Mouse (Mus musculus) myocyte (in vitro differentiated cells): ENCODE measurements at regions not wholly inside any gene's neighbourhood (a gene's known extent, or its start where the extent isn't known, plus 50 kb on each side); places are given as distances from the start of the nearest gene placed in this dataset.

Experiments
- CEBPB ChIP-seq: IDR thresholded peaks from 2 replicates; pipeline ENCODE4 v1.6.1; 2011; ENCODE audit warnings: mild to moderate bottlenecking, moderate library complexity; ENCODE audit not compliant: poor library complexity, insufficient read depth, severe bottlenecking
- E2F4 ChIP-seq: IDR thresholded peaks from one replicate; pipeline ENCODE4 v1.6.1; 2011; ENCODE audit warnings: mild to moderate bottlenecking, control low read depth, moderate library complexity; ENCODE audit not compliant: insufficient read depth
- MAX ChIP-seq: IDR thresholded peaks from one replicate; pipeline ENCODE4 v1.6.1; 2011; ENCODE audit warnings: low read depth, mild to moderate bottlenecking, control low read depth
- MYOD1 ChIP-seq, 3 experiments: IDR thresholded peaks; one replicate each; pipeline ENCODE4 v1.6.1; 2011; ENCODE audit warnings: control low read depth in 2 of 3, low read depth in 2 of 3, mild to moderate bottlenecking in 2 of 3, moderate library complexity in 1 of 3; ENCODE audit not compliant: insufficient read length in 2 of 3, control insufficient read depth in 1 of 3
- MYOG ChIP-seq, 3 experiments: IDR thresholded peaks; one replicate each; pipeline ENCODE4 v1.6.1; 2011; ENCODE audit warnings: control low read depth in 2 of 3, low read depth in 2 of 3, mild to moderate bottlenecking in 2 of 3; ENCODE audit not compliant: insufficient read length in 2 of 3, control insufficient read depth in 1 of 3, insufficient read depth in 1 of 3
- POLR2A ChIP-seq: IDR thresholded peaks from one replicate; pipeline ENCODE4 v1.6.1; 2011; ENCODE audit warnings: low read depth, mild to moderate bottlenecking, control low read depth, moderate library complexity; ENCODE audit not compliant: insufficient read length
- POLR2AphosphoS2 ChIP-seq: IDR thresholded peaks from one replicate; pipeline ENCODE4 v1.6.1; 2011; ENCODE audit warnings: low read depth, control low read depth; ENCODE audit not compliant: insufficient read length
- TCF12 ChIP-seq: IDR thresholded peaks from one replicate; pipeline ENCODE4 v1.6.1; 2011; ENCODE audit warnings: mild to moderate bottlenecking, control low read depth; ENCODE audit not compliant: poor library complexity, insufficient read depth, severe bottlenecking
- USF1 ChIP-seq: IDR thresholded peaks from one replicate; pipeline ENCODE4 v1.6.1; 2011; ENCODE audit warnings: low read depth, mild to moderate bottlenecking, control low read depth, moderate library complexity

DNA sequence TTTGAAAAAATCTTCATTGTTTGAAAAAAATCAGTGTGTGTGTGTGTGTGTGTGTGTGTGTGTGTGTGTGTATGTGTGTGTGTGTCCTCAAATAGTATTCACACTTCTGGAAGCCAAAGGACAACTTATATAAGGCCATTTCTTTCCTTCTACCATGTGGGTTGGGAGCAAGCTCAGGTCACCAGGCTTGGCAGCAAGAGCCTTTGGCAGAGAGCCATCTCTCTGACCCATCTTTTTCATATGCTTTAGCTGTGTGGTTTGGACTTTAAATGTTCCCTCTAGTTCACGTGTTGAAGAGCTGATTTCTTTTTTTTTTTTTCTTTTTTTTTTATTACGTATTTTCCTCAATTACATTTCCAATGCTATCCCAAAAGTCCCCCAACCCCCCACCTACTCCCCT lies 483.1 kb downstream of the Rapgef2 start:
- TF ChIP-seq E2F4 (no peak), MAX (no peak), CEBPB (no peak), POLR2A (no peak), TCF12 (no peak), POLR2AphosphoS2 (no peak), USF1 (no peak), MYOG (IDR thresholded peaks at IDR 0.05; ENCODE audit: control insufficient read depth in 1 of 3, insufficient read depth in 1 of 3, insufficient read length in 2 of 3, low read depth in 2 of 3) (no peak), MYOD1 (IDR thresholded peaks at IDR 0.05; ENCODE audit: control insufficient read depth in 1 of 3, insufficient read length in 2 of 3, low read depth in 2 of 3) (no peak)
